Mouse (Mus musculus): ENCODE data around the gene Eif2ak3. TPM values are rescaled to one million over a fixed set of nuclear protein-coding genes. Genes with fewer than 3 reads are reported as not detected.
"Not testable (repeated sequence)": the region's sequence is repeated elsewhere in the genome, so short reads cannot be mapped to it uniquely, and the experiment has no call there.

Gene Eif2ak3
- polyA plus RNA-seq, 1 experiment from 2014 or later: 4.8 TPM

GRCm38 (mm10) chr6:70811557-70812525, 32.5 kb upstream of the Eif2ak3 start:
- Histone ChIP-seq H3K36me3 (ENCODE audit: control insufficient read depth, insufficient read depth) (no peaks in the 10 kb centered on the region), H3K27me3 (ENCODE audit: control insufficient read depth, insufficient read depth, low read depth, low read length) (no peaks in the 10 kb centered on the region), H3K4me3 (ENCODE audit: low read depth, low read length) (no peak overlapping the region), H3K4me2 (ENCODE audit: low read depth, low read length) (no peak overlapping the region), H3K9ac (ENCODE audit: low read depth, low read length) (no peak overlapping the region), H3K4me1 (ENCODE audit: control insufficient read depth, low read depth, low read length) (no peaks in the 10 kb centered on the region), H3K9me3 (replicated peaks; ENCODE audit: control insufficient read depth, low read length) (no peaks in the 10 kb centered on the region), H3K27ac (ENCODE audit: low read length) (no peak overlapping the region)
- no peak for ATAC-seq (ENCODE audit: low read depth)
- WGBS (ENCODE audit: insufficient replicate concordance): 13% methylated on average over 6 of the region's 6 CpGs

- Histone ChIP-seq H3K4me1 (ENCODE audit: control insufficient read depth, low read depth, low read length) (no peaks in the 10 kb centered on the region), H3K27ac (ENCODE audit: low read length) (no peak overlapping the region), H3K4me3 (ENCODE audit: low read depth, low read length) (no peak overlapping the region), H3K36me3 (ENCODE audit: control insufficient read depth, insufficient read depth) (no peaks in the 10 kb centered on the region), H3K9ac (ENCODE audit: low read depth, low read length) (no peak overlapping the region), H3K4me2 (ENCODE audit: low read depth, low read length) (no peak overlapping the region), H3K9me3 (replicated peaks; ENCODE audit: control insufficient read depth, low read length) (no peaks in the 10 kb centered on the region), H3K27me3 (ENCODE audit: control insufficient read depth, insufficient read depth, low read depth, low read length) (no peaks in the 10 kb centered on the region)
- 33% methylated on average over 4 of the region's 4 CpGs for WGBS (ENCODE audit: insufficient replicate concordance)
- no peak for ATAC-seq (ENCODE audit: low read depth)
These were observed 31.8 kb upstream of the Eif2ak3 start for GRCm38 (mm10) chr6:70812526-70812895.

DNA sequence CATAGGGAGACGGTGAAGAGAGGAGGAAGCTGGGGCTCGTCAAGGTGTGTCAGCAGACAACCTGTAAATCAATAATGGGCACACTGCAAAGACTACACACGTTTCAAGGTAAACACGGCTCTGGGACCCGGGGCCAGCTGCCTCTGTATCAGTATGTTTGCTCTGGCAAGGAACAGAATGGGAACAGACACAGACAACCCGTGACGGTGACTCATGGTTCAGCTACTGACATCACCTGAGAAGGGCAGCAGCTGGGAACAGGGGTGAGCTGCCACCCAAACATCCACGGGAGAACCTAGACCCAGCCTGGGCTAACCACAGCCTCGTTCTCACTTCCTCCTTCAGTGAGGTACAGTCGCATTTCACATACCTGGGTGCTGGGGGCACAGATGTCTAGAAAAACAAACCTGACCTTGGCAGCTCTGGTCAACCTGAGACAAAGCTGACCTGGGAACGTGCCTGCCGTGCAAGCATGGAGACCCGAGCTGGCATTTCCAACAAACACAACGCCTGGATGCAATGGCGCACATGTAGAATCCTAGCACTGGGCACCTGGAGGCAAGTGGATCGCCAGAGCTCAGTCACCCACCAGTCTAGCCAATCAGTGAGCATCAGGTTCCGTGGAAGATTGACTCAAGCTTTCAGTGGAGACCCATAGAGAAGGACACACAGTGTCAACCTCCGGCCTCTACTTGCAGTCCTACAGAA, 30.2 kb upstream of the Eif2ak3 start:
- peak; percentile 66 for ATAC-seq (ENCODE audit: low read depth)
- no peak overlapping the region for H3K4me3 ChIP-seq (ENCODE audit: low read depth, low read length)
- 0 out of 2 replicates have a peak overlapping the region, but pooled peaks have one; percentile 37 for H3K27ac ChIP-seq (ENCODE audit: low read length)
- no peaks in the 10 kb centered on the region for H3K9me3 ChIP-seq (replicated peaks; ENCODE audit: control insufficient read depth, low read length)
- H3K4me1 ChIP-seq (ENCODE audit: control insufficient read depth, low read depth, low read length): no peaks in the 10 kb centered on the region
- no peaks in the 10 kb centered on the region for H3K36me3 ChIP-seq (ENCODE audit: control insufficient read depth, insufficient read depth)
- H3K9ac ChIP-seq (ENCODE audit: low read depth, low read length): no peak overlapping the region
- H3K27me3 ChIP-seq (ENCODE audit: control insufficient read depth, insufficient read depth, low read depth, low read length): no peaks in the 10 kb centered on the region
- H3K4me2 ChIP-seq (ENCODE audit: low read depth, low read length): no peak overlapping the region
- WGBS (ENCODE audit: insufficient replicate concordance): 52% methylated on average over 18 of the region's 18 CpGs

- Histone ChIP-seq H3K9ac (ENCODE audit: low read depth, low read length) (no peak overlapping the region), H3K4me2 (ENCODE audit: low read depth, low read length) (no peak overlapping the region), H3K27me3 (ENCODE audit: control insufficient read depth, insufficient read depth, low read depth, low read length) (no peaks in the 10 kb centered on the region), H3K9me3 (replicated peaks; ENCODE audit: control insufficient read depth, low read length) (no peaks in the 10 kb centered on the region), H3K27ac (ENCODE audit: low read length) (0 out of 2 replicates have a peak overlapping the region, but pooled peaks have one; percentile 37), H3K4me1 (ENCODE audit: control insufficient read depth, low read depth, low read length) (no peaks in the 10 kb centered on the region), H3K36me3 (ENCODE audit: control insufficient read depth, insufficient read depth) (no peaks in the 10 kb centered on the region), H3K4me3 (ENCODE audit: low read depth, low read length) (no peak overlapping the region)
- ATAC-seq (ENCODE audit: low read depth): peak; percentile 65
- 62% methylated on average over 4 of the region's 4 CpGs for WGBS (ENCODE audit: insufficient replicate concordance)
These were observed 29.7 kb upstream of the Eif2ak3 start for GRCm38 (mm10) chr6:70814629-70814950.

GRCm38 (mm10) chr6:70815471-70815870, 28.8 kb upstream of the Eif2ak3 start:
- Histone ChIP-seq H3K27ac (ENCODE audit: low read length) (no peak overlapping the region), H3K9me3 (replicated peaks; ENCODE audit: control insufficient read depth, low read length) (no peaks in the 10 kb centered on the region), H3K36me3 (ENCODE audit: control insufficient read depth, insufficient read depth) (no peaks in the 10 kb centered on the region), H3K4me1 (ENCODE audit: control insufficient read depth, low read depth, low read length) (no peaks in the 10 kb centered on the region), H3K9ac (ENCODE audit: low read depth, low read length) (no peak overlapping the region), H3K4me3 (ENCODE audit: low read depth, low read length) (no peak overlapping the region), H3K4me2 (ENCODE audit: low read depth, low read length) (no peak overlapping the region), H3K27me3 (ENCODE audit: control insufficient read depth, insufficient read depth, low read depth, low read length) (no peaks in the 10 kb centered on the region)
- WGBS (ENCODE audit: insufficient replicate concordance): 63% methylated on average over 8 of the region's 8 CpGs
- ATAC-seq (ENCODE audit: low read depth): no peak

DNA sequence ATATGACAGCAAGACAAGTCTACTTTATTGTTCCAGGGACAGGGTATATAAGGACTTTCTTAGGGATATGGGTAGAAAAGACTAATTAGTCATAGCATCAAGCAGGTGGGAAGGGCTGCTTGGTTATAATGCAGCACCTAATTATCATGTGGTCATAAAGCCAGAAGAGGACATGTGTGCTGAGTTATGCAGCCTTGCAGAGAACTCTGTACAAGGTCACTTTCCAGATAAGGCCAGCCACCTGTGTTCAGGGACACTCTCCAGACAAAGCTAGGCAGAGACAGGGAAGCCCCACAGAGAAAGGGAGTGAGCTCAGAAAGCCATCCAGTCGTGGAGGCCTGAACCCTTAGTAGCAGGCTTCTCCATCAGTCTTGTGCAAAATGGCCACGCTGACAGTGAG, 22.7 kb upstream of the Eif2ak3 start:
- Histone ChIP-seq H3K4me3 (ENCODE audit: low read depth, low read length) (no peak overlapping the region), H3K36me3 (ENCODE audit: control insufficient read depth, insufficient read depth) (no peaks in the 10 kb centered on the region), H3K9ac (ENCODE audit: low read depth, low read length) (no peak overlapping the region), H3K4me2 (ENCODE audit: low read depth, low read length) (no peak overlapping the region), H3K27me3 (ENCODE audit: control insufficient read depth, insufficient read depth, low read depth, low read length) (no peaks in the 10 kb centered on the region), H3K27ac (ENCODE audit: low read length) (no peak overlapping the region), H3K9me3 (replicated peaks; ENCODE audit: control insufficient read depth, low read length) (no peaks in the 10 kb centered on the region), H3K4me1 (ENCODE audit: control insufficient read depth, low read depth, low read length) (peaks cover 19% of the 10 kb centered on the region)
- ATAC-seq (ENCODE audit: low read depth): no peak
- 47% methylated on average over 2 of the region's 2 CpGs for WGBS (ENCODE audit: insufficient replicate concordance)

- no peak for ATAC-seq (ENCODE audit: low read depth)
- Histone ChIP-seq H3K4me1 (ENCODE audit: control insufficient read depth, low read depth, low read length) (peaks cover 19% of the 10 kb centered on the region), H3K9me3 (replicated peaks; ENCODE audit: control insufficient read depth, low read length) (no peaks in the 10 kb centered on the region), H3K9ac (ENCODE audit: low read depth, low read length) (no peak overlapping the region), H3K4me2 (ENCODE audit: low read depth, low read length) (no peak overlapping the region), H3K27ac (ENCODE audit: low read length) (no peak overlapping the region), H3K4me3 (ENCODE audit: low read depth, low read length) (no peak overlapping the region), H3K36me3 (ENCODE audit: control insufficient read depth, insufficient read depth) (no peaks in the 10 kb centered on the region), H3K27me3 (ENCODE audit: control insufficient read depth, insufficient read depth, low read depth, low read length) (no peaks in the 10 kb centered on the region)
- 40% methylated on average over 5 of the region's 5 CpGs for WGBS (ENCODE audit: insufficient replicate concordance)
These were observed 21.9 kb upstream of the Eif2ak3 start for GRCm38 (mm10) chr6:70822386-70822910.

GRCm38 (mm10) chr6:70823277-70823676, 21.0 kb upstream of the Eif2ak3 start:
- WGBS (ENCODE audit: insufficient replicate concordance): 76% methylated on average over 4 of the region's 4 CpGs
- H3K9me3 ChIP-seq (replicated peaks; ENCODE audit: control insufficient read depth, low read length); ATAC-seq (ENCODE audit: low read depth); H3K9ac ChIP-seq (ENCODE audit: low read depth, low read length); H3K27me3 ChIP-seq (ENCODE audit: control insufficient read depth, insufficient read depth, low read depth, low read length); H3K4me3 ChIP-seq (ENCODE audit: low read depth, low read length); H3K36me3 ChIP-seq (ENCODE audit: control insufficient read depth, insufficient read depth); H3K27ac ChIP-seq (ENCODE audit: low read length); H3K4me2 ChIP-seq (ENCODE audit: low read depth, low read length): not testable (repeated sequence)
- H3K4me1 ChIP-seq (ENCODE audit: control insufficient read depth, low read depth, low read length): peaks cover 19% of the 10 kb centered on the region

All from liver, embryonic 16.5 days (tissue).